Mouse (Mus musculus) erythroblast, embryonic 14.5 days (primary cell): Measurements from ENCODE around the gene Clcnkb. TPM values are rescaled to one million over a fixed set of nuclear protein-coding genes. Genes with fewer than 3 reads are reported as not detected.

Experiments used
- H3K27me3 ChIP-seq: 2 replicates; pipeline ENCODE4 v1.6.1; 2012; ENCODE audit warnings: inconsistent platforms; ENCODE audit not compliant: control insufficient read depth
- H3K36me3 ChIP-seq: 2 replicates; pipeline ENCODE4 v1.6.1; 2012; ENCODE audit warnings: mild to moderate bottlenecking, inconsistent platforms; ENCODE audit not compliant: control insufficient read depth
- H3K4me1 ChIP-seq: 2 replicates; pipeline ENCODE4 v1.6.1; 2012; ENCODE audit warnings: inconsistent platforms; ENCODE audit not compliant: control insufficient read depth
- H3K4me3 ChIP-seq: replicated peaks from 2 replicates; pipeline ENCODE3; 2012; ENCODE audit warnings: moderate library complexity, mild to moderate bottlenecking, inconsistent platforms
- H3K9me3 ChIP-seq: 2 replicates; pipeline ENCODE4 v1.6.1; 2012; ENCODE audit warnings: low read length, inconsistent platforms, mixed read lengths; ENCODE audit not compliant: control insufficient read depth
- GATA1 ChIP-seq: IDR thresholded peaks from 2 replicates; pipeline ENCODE4 v1.6.1; 2012; ENCODE audit warnings: low read length, inconsistent platforms, mixed read lengths
- TAL1 ChIP-seq: IDR thresholded peaks from 3 replicates; pipeline ENCODE4 v1.6.1; 2012; ENCODE audit warnings: low read length, inconsistent platforms, mixed read lengths
- polyA plus RNA-seq: library from polyadenylated mRNA; stranded (reverse); fragments of >175 nt; gene quantifications from 2 replicates; pipeline ENCODE4 v1.2.3, GENCODE M21; 2012

The Clcnkb gene
- polyA plus RNA-seq, 1 experiment: not detected

DNA sequence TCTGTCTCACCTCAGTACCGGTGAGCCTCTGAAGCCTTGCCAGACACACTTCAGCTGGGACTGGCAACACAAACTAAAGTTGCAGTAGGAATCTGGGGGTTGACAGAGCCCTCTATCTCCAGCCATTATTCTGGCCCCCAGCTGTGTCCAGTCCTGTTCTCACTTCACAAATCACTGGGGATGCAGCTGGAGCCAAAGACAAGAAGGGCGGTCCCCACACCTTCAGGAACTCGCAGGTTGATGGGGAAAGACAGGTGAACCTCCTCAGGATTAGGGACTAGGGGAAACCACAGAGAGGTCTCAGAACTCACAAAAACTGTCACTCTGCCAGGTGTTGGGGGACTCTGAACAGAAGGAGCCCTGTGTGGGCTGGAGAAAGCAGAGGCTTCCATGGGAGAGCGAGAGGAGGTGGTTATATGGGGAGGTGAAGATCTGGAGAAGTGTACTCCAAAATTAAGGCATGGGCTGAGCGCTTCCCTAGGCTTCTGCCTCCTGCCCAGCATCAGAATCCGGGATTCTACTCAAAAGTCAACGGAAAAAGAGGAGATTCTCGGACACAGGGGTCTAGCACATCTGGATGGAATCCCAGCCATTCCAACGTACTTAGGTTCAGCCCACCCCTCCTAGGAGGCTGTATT lies 4.5 kb upstream of the Clcnkb start, which contains the start of gene Hspb7:
Gene Hspb7, plus strand, starts transcription at position 588 of the 638 bp plus-strand sequence.
- Histone ChIP-seq H3K4me1 (no peaks in the 10 kb centered on the region), H3K9me3 (no peaks in the 10 kb centered on the region), H3K27me3 (no peaks in the 10 kb centered on the region), H3K36me3 (no peaks in the 10 kb centered on the region), H3K4me3 (no peak within 1 kb of the TSS)
- TF ChIP-seq GATA1: no peak
- TF ChIP-seq TAL1: no peak

DNA sequence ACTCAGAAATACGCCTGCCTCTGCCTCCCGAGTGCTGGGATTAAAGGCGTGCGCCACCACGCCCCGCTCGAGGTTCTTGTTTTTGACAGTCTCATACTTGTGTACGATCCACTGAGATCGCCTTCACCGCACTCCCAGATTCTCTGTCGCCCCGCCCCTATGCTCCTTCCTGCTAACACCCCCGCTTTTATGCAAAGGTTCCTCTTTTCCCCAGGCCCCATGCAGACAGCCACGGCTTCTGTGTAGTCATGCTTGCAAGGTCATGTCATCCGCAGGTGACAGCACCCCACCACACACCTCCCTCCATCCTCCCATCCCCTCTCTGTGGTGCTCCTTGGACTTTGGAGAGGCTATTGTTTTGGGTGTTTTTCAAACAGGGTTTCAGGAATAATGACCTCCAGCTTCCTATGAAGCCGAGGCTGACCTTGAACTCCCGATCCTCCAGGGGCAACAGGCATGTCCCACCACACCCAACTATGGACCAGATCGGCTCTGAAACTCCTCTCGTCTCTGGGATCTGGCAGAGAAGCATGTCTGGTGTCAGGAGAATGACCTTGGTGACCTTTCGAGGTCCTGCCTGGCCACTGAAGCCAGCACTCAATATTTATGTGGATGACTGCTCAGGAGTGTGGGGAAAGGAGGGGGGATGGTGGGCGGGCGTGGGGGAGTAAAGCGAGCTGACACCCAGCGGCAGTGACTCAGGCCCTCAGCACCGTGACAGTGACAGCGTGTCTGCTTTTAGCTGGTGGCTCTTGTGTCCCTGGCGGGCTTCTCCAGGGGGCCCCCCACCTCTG lies 3.8 kb upstream of the Clcnkb start:
- Histone ChIP-seq H3K27me3 (no peaks in the 10 kb centered on the region), H3K4me1 (no peaks in the 10 kb centered on the region)
- TF ChIP-seq TAL1: no peak
- no peak for TF ChIP-seq GATA1

DNA sequence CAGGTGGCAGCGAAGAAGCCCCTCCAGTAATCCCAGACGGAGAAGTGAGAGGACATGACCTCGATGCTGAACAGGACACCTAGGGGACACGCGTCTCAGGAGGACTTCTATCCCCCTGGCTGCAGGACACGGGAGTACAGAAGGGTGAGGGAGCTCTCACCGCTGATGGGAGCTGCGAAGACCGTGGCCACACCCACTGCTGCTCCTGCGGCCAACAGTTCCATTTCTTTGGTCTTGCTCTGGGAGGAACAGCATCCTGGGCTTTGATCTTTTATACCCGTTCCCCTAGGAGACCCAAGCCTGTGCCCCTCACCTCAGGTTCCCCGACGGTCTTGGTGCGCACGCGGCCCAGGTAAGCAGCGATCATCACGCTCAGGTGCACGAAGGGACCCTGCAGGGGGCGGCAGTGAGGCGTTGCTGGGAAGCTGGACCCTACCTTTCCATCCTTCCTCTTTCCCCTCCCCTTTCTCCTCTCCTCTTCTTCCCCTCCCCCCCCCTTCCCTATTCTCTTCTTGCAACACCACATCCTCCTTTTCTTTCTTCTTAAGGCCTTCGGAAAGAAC lies 4.3 kb downstream of the Clcnkb start:
- no peaks in the 10 kb centered on the region for H3K4me1 ChIP-seq
- no peak overlapping the region for H3K4me3 ChIP-seq
- H3K27me3 ChIP-seq: peaks cover 4% of the 10 kb centered on the region; the same call in 1 of the 2 replicates
- peaks cover 2% of the 10 kb centered on the region; the same call in 1 of the 2 replicates for H3K9me3 ChIP-seq
- H3K36me3 ChIP-seq: no peaks in the 10 kb centered on the region
- no peak for TF ChIP-seq TAL1
- no peak for TF ChIP-seq GATA1

More for the DNA sequence above, 3.8 kb upstream of the Clcnkb start:
- H3K4me3 ChIP-seq: no peak overlapping the region
- no peaks in the 10 kb centered on the region for H3K36me3 ChIP-seq
- H3K9me3 ChIP-seq: no peaks in the 10 kb centered on the region

DNA sequence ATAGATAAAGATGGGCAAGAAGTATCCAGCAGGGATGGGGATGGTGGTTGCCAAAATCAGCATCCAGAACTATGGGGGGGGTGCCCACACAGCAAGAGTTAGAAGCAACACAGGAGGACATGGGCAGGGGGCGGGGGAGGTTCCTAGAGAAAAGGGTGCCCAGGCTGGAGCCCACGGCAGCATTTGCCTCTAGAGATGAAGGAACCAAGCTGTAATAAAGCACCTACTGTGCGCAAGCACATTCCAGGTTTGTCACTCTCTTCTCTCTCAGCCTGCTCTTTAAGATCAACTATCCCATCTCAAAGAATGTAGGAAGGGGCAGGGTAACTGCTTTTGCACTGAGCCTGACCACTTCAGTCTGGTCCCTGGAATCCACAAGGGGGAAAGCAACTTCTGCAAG lies 7.2 kb downstream of the Clcnkb start:
- Histone ChIP-seq H3K4me3 (no peak overlapping the region), H3K9me3 (peaks cover 2% of the 10 kb centered on the region; the same call in 1 of the 2 replicates), H3K4me1 (no peaks in the 10 kb centered on the region), H3K36me3 (no peaks in the 10 kb centered on the region), H3K27me3 (peaks cover 4% of the 10 kb centered on the region; the same call in 1 of the 2 replicates)
- TF ChIP-seq GATA1 (no peak), TAL1 (no peak)

DNA sequence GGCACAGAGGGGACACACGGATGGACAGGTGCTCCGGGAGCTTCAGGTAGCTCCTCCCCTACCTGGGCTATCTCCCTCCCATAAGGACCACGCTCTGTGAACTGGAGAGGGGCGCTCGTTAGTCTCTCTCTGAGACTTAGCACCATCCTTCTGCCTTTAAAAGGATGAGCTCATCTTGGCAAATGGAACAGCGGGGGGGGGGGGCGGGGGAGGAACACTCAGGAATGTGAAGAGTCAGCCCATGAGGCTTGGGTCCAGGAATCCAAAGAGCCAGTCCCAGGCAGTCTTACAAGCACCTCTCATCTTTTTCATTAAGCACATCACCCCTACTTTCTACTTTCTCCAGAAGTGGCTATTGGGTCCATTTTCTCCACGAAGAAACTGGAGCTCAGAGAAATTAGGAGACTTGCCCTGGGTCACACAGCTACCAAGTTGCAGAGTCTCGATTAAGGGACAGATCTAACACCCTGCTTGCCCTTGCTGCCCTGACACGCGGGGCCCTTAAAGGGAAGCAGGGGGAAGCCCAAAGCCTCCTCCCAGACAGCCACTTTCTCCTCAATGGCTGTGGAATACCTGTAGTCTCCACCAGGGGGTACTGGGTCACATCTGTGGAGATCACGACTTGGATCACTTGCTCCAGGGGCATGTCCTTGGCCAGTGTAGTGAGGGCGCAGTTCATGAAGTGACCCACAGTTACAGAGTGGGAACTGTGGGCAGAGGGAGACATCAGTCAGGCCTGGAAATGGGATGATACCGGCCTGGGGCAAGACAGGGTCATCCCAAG lies 9.1 kb downstream of the Clcnkb start:
- TF ChIP-seq TAL1: no peak
- no peak for TF ChIP-seq GATA1
- no peak overlapping the region for H3K4me3 ChIP-seq
- no peaks in the 10 kb centered on the region for H3K36me3 ChIP-seq
- peaks cover 4% of the 10 kb centered on the region; the same call in 1 of the 2 replicates for H3K27me3 ChIP-seq
- no peaks in the 10 kb centered on the region for H3K9me3 ChIP-seq
- H3K4me1 ChIP-seq: no peaks in the 10 kb centered on the region

DNA sequence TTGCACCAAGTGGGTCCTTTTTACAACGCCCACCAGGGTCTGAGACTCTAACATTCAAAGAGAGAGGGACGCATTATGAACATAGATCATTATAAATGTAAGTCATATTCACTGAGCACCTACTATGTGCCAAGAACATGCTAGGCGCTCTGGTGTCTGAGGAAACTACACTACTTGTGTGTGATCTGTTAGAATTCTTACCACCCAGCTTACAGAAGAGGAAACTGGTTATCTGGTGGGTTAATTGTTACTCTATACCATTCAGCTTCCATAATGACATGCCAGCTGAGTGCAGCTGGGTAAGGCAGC lies 10.5 kb downstream of the Clcnkb start:
- no peaks in the 10 kb centered on the region for H3K36me3 ChIP-seq
- TF ChIP-seq GATA1 (no peak), TAL1 (no peak)
- no peak overlapping the region for H3K4me3 ChIP-seq
- no peaks in the 10 kb centered on the region for H3K4me1 ChIP-seq
- no peaks in the 10 kb centered on the region for H3K27me3 ChIP-seq
- H3K9me3 ChIP-seq: no peaks in the 10 kb centered on the region

DNA sequence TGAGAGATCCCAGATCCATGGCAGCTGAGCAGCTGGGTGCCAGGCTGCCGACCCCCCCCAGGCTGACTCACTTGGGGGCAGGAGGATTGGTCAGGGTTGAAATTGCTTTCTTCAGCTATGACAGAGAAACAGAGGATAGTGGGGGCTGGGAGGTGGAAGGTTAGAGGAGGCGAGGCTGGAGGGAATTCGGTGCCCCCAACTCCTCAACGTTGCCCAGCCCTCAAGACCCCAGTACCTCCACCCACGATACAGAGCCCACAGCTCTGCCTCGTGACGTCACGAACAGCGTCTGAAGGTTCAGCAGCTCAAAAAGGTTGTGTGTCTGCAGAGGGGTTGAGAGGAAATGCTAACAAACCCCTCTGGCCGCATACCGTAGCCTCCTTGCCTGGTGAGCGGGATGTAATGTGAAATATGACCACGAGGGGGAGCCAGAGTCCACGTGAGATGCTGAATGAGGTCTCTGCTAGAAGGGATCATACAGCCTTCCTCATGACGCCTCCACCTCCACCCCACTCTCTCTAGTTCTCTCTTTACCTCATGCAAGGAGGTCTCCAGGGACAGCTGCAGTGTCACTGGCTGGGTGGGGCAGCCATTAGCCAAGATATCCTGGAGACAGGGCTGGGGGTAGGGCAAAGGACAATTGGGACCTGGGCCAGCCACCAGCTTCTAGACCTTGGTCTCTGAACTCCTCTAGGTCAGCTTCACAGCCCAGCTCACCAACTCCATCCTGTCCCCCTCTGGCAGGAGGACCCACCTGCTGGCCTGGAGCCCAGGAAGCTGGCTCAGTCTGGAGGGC lies 11.1 kb downstream of the Clcnkb start:
- TF ChIP-seq GATA1 (no peak), TAL1 (no peak)
- Histone ChIP-seq H3K36me3 (no peaks in the 10 kb centered on the region), H3K27me3 (no peaks in the 10 kb centered on the region), H3K4me1 (no peaks in the 10 kb centered on the region), H3K9me3 (no peaks in the 10 kb centered on the region), H3K4me3 (no peak overlapping the region)

DNA sequence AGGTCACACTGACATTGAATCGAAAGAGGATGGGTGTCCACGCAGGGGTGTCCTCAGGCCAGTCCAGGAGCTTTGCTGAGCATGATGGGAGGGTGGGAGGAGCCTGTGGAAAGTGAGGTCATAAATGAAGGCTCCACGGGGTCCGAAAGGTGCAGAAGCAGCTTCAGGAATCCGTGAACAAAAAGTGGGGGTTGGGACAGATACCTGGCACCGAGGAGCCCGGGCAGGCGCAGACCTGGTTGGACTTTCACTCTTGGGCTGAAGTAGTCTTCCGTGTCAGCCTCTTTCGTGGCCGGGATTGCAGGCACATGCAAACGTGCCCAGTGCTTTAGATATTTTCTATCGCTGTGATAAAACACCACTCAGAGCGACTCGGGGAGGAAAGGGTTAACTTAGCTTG lies 15.6 kb downstream of the Clcnkb start:
- Histone ChIP-seq H3K27me3 (no peaks in the 10 kb centered on the region), H3K36me3 (no peaks in the 10 kb centered on the region), H3K4me1 (no peaks in the 10 kb centered on the region), H3K9me3 (no peaks in the 10 kb centered on the region), H3K4me3 (no peak overlapping the region)
- no peak for TF ChIP-seq GATA1
- no peak for TF ChIP-seq TAL1
